ENCODE assay signal across 8 mouse cellular contexts in genomic region chr10:125784896-125785295, GRCm38 (mm10).
DNase-seq lines count a peak whose midpoint lies in the region; ATAC-seq and TF ChIP-seq lines count a peak whose summit lies in the region.

No protein-coding gene starts in this region.

- DNase-seq in hindbrain, embryonic 10.5 days (ENCODE audit: low spot score): peak; percentile 57
- DNase-seq in hindbrain, embryonic 14.5 days (ENCODE audit: low spot score): no peak
- DNase-seq in embryonic facial prominence, embryonic 10.5 days (ENCODE audit: low spot score): peak; percentile 66
- peak; percentile 56 for DNase-seq in hindbrain, embryonic 11.5 days (ENCODE audit: low spot score)
- DNase-seq in limb, embryonic 14.5 days (ENCODE audit: low spot score): peak; percentile 72
- DNase-seq in midbrain, embryonic 14.5 days: peak; percentile 73
- no peak for DNase-seq in spleen, adult 18-20 months
- DNase-seq in cerebellum, postnatal 36 days: no peak

- no peaks in the 10 kb centered on the region; the same call in 1 of the 2 replicates for H3K27me3 ChIP-seq in hindbrain, embryonic 10.5 days (ENCODE audit: insufficient read depth, poor library complexity, severe bottlenecking)
- H3K27me3 ChIP-seq in hindbrain, embryonic 14.5 days (ENCODE audit: control insufficient read depth, insufficient read depth, low read length): no peaks in the 10 kb centered on the region
- no peaks in the 10 kb centered on the region for H3K27me3 ChIP-seq in embryonic facial prominence, embryonic 10.5 days (replicated peaks; ENCODE audit: low read depth, poor library complexity, severe bottlenecking)
- H3K27me3 ChIP-seq in hindbrain, embryonic 11.5 days (ENCODE audit: control insufficient read depth, insufficient read depth, low read length): no peaks in the 10 kb centered on the region
- no peaks in the 10 kb centered on the region for H3K27me3 ChIP-seq in limb, embryonic 14.5 days (ENCODE audit: control insufficient read depth, insufficient read depth, low read length)
- no peaks in the 10 kb centered on the region; the same call in 1 of the 2 replicates for H3K27me3 ChIP-seq in midbrain, embryonic 14.5 days (ENCODE audit: control insufficient read depth, insufficient read depth, low read length)

- 28% methylated on average over 2 of the region's 2 CpGs for WGBS in hindbrain, embryonic 10.5 days
- 37% methylated on average over 2 of the region's 2 CpGs for WGBS in hindbrain, embryonic 14.5 days
- 27% methylated on average over 2 of the region's 2 CpGs for WGBS in embryonic facial prominence, embryonic 10.5 days
- 33% methylated on average over 2 of the region's 2 CpGs for WGBS in hindbrain, embryonic 11.5 days
- 11% methylated on average over 2 of the region's 2 CpGs for WGBS in limb, embryonic 14.5 days
- 16% methylated on average over 2 of the region's 2 CpGs for WGBS in midbrain, embryonic 14.5 days

- no peak overlapping the region for H3K9ac ChIP-seq in hindbrain, embryonic 14.5 days
- H3K9ac ChIP-seq in hindbrain, embryonic 11.5 days (ENCODE audit: low read depth, low read length): no peak overlapping the region
- H3K9ac ChIP-seq in limb, embryonic 14.5 days (ENCODE audit: low read depth, low read length, severe bottlenecking): no peak overlapping the region
- no peak overlapping the region for H3K9ac ChIP-seq in midbrain, embryonic 14.5 days (replicated peaks; ENCODE audit: low read length)

- H3K4me2 ChIP-seq in hindbrain, embryonic 14.5 days (replicated peaks): no peak overlapping the region
- H3K4me2 ChIP-seq in hindbrain, embryonic 11.5 days (replicated peaks; ENCODE audit: low read depth, low read length): no peak overlapping the region
- peak overlapping the region; percentile 63 for H3K4me2 ChIP-seq in limb, embryonic 14.5 days (replicated peaks; ENCODE audit: low read depth, low read length, severe bottlenecking)
- H3K4me2 ChIP-seq in midbrain, embryonic 14.5 days (ENCODE audit: low read length): no peak overlapping the region; the same call in 1 of the 2 replicates

- peaks cover 31% of the 10 kb centered on the region for H3K4me1 ChIP-seq in hindbrain, embryonic 10.5 days (replicated peaks)
- peaks cover 21% of the 10 kb centered on the region for H3K4me1 ChIP-seq in hindbrain, embryonic 14.5 days (replicated peaks; ENCODE audit: control insufficient read depth, insufficient read depth, low read length)
- H3K4me1 ChIP-seq in embryonic facial prominence, embryonic 10.5 days: peaks cover 58% of the 10 kb centered on the region
- H3K4me1 ChIP-seq in hindbrain, embryonic 11.5 days (replicated peaks; ENCODE audit: control insufficient read depth, insufficient read depth, low read length): peaks cover 9% of the 10 kb centered on the region
- H3K4me1 ChIP-seq in limb, embryonic 14.5 days (ENCODE audit: control insufficient read depth, insufficient read depth, low read length): peaks cover 42% of the 10 kb centered on the region
- peaks cover 31% of the 10 kb centered on the region for H3K4me1 ChIP-seq in midbrain, embryonic 14.5 days (ENCODE audit: control insufficient read depth, insufficient read depth, low read length)

- no peak for TF ChIP-seq POLR2A in limb, embryonic 14.5 days (IDR thresholded peaks at IDR 0.05; ENCODE audit: borderline replicate concordance, extremely low read depth, insufficient read depth, insufficient read length)

- no peak overlapping the region for H3K4me3 ChIP-seq in hindbrain, embryonic 10.5 days
- no peak overlapping the region for H3K4me3 ChIP-seq in hindbrain, embryonic 14.5 days (replicated peaks; ENCODE audit: low read length)
- H3K4me3 ChIP-seq in embryonic facial prominence, embryonic 10.5 days: no peak overlapping the region
- H3K4me3 ChIP-seq in hindbrain, embryonic 11.5 days (ENCODE audit: low read depth, low read length): no peak overlapping the region
- no peak overlapping the region for H3K4me3 ChIP-seq in limb, embryonic 14.5 days (replicated peaks; ENCODE audit: low read length)
- no peak overlapping the region for H3K4me3 ChIP-seq in midbrain, embryonic 14.5 days (replicated peaks; ENCODE audit: low read depth, low read length)

- no peaks in the 10 kb centered on the region for H3K9me3 ChIP-seq in hindbrain, embryonic 10.5 days
- no peaks in the 10 kb centered on the region for H3K9me3 ChIP-seq in hindbrain, embryonic 14.5 days (ENCODE audit: control insufficient read depth, low read length)
- H3K9me3 ChIP-seq in embryonic facial prominence, embryonic 10.5 days: no peaks in the 10 kb centered on the region
- H3K9me3 ChIP-seq in hindbrain, embryonic 11.5 days (ENCODE audit: control insufficient read depth, low read length): no peaks in the 10 kb centered on the region
- H3K9me3 ChIP-seq in limb, embryonic 14.5 days (ENCODE audit: control insufficient read depth, low read length): no peaks in the 10 kb centered on the region
- no peaks in the 10 kb centered on the region for H3K9me3 ChIP-seq in midbrain, embryonic 14.5 days (ENCODE audit: control insufficient read depth, low read length)

- no peaks in the 10 kb centered on the region for H3K36me3 ChIP-seq in hindbrain, embryonic 10.5 days
- H3K36me3 ChIP-seq in hindbrain, embryonic 14.5 days (replicated peaks; ENCODE audit: control insufficient read depth, insufficient read depth): no peaks in the 10 kb centered on the region
- H3K36me3 ChIP-seq in embryonic facial prominence, embryonic 10.5 days (replicated peaks): no peaks in the 10 kb centered on the region; the same call in 1 of the 2 replicates
- no peaks in the 10 kb centered on the region for H3K36me3 ChIP-seq in hindbrain, embryonic 11.5 days (ENCODE audit: control insufficient read depth, insufficient read depth, low read length)
- no peaks in the 10 kb centered on the region for H3K36me3 ChIP-seq in limb, embryonic 14.5 days (ENCODE audit: control insufficient read depth, insufficient read depth, low read length)
- H3K36me3 ChIP-seq in midbrain, embryonic 14.5 days (ENCODE audit: control insufficient read depth, insufficient read depth, low read length): no peaks in the 10 kb centered on the region

- ATAC-seq in hindbrain, embryonic 14.5 days (ENCODE audit: low FRiP score): no peak
- ATAC-seq in hindbrain, embryonic 11.5 days (ENCODE audit: low FRiP score): 0 out of 2 replicates have a peak, but pooled peaks have one; percentile 52
- ATAC-seq in limb, embryonic 14.5 days (ENCODE audit: low FRiP score, low read depth): peak; percentile 49; the same call in 1 of the 2 replicates
- no peak for ATAC-seq in midbrain, embryonic 14.5 days (ENCODE audit: low FRiP score, low TSS enrichment)

- H3K27ac ChIP-seq in hindbrain, embryonic 10.5 days: 0 out of 2 replicates have a peak overlapping the region, but pooled peaks have one; percentile 86
- no peak overlapping the region for H3K27ac ChIP-seq in hindbrain, embryonic 14.5 days
- H3K27ac ChIP-seq in embryonic facial prominence, embryonic 10.5 days (replicated peaks): peak overlapping the region; percentile 87
- no peak overlapping the region for H3K27ac ChIP-seq in hindbrain, embryonic 11.5 days (ENCODE audit: low read depth, low read length)
- H3K27ac ChIP-seq in limb, embryonic 14.5 days (replicated peaks; ENCODE audit: low read depth, low read length): peak overlapping the region; percentile 95
- H3K27ac ChIP-seq in midbrain, embryonic 14.5 days (replicated peaks; ENCODE audit: low read depth, low read length): no peak overlapping the region

Comparison
In these comparisons a context has a peak if more than half of its experiments do, and no peak if none do; other contexts are left out.
1. DNase-seq: peak in hindbrain, embryonic 10.5 days (single experiment), embryonic facial prominence, embryonic 10.5 days (single experiment), hindbrain, embryonic 11.5 days (single experiment), limb, embryonic 14.5 days (single experiment) and midbrain, embryonic 14.5 days (single experiment); none in hindbrain, embryonic 14.5 days (single experiment), spleen, adult 18-20 months (0 of 2) and cerebellum, postnatal 36 days (0 of 2).
2. H3K27ac ChIP-seq: peak in hindbrain, embryonic 10.5 days (single experiment), embryonic facial prominence, embryonic 10.5 days (single experiment) and limb, embryonic 14.5 days (single experiment); none in hindbrain, embryonic 14.5 days (single experiment), hindbrain, embryonic 11.5 days (single experiment) and midbrain, embryonic 14.5 days (single experiment).
3. ATAC-seq: peak in hindbrain, embryonic 11.5 days (single experiment) and limb, embryonic 14.5 days (single experiment); none in hindbrain, embryonic 14.5 days (single experiment) and midbrain, embryonic 14.5 days (single experiment).